Mouse (Mus musculus) limb, embryonic 13.5 days (tissue): ENCODE results near the gene Susd1. TPM values are rescaled to one million over a fixed set of nuclear protein-coding genes. Genes with fewer than 3 reads are reported as not detected.

Experiments used
- ATAC-seq: fragments of 200-750 bp; cut with Nextera tagmentation; 2 replicates; pipeline ENCODE4 v1.8.0; 2017; ENCODE audit warnings: low read depth, moderate number of reproducible peaks, moderate TSS enrichment; ENCODE audit not compliant: low FRiP score
- H3K27ac ChIP-seq: fragments of 300-500 bp; sonication (generic); 2 replicates; pipeline ENCODE4 v1.5.1; 2015; ENCODE audit warnings: inconsistent platforms, mild to moderate bottlenecking, moderate library complexity
- H3K27me3 ChIP-seq: fragments of 300-500 bp; sonication (generic); 2 replicates; pipeline ENCODE4 v1.6.1; 2015; ENCODE audit warnings: mild to moderate bottlenecking, inconsistent platforms
- H3K36me3 ChIP-seq: fragments of 300-500 bp; sonication (generic); 2 replicates; pipeline ENCODE4 v1.6.1; 2015; ENCODE audit warnings: inconsistent platforms, mild to moderate bottlenecking, moderate library complexity
- H3K4me1 ChIP-seq: fragments of 300-500 bp; sonication (generic); 2 replicates; pipeline ENCODE4 v1.6.1; 2015; ENCODE audit warnings: inconsistent platforms
- H3K4me2 ChIP-seq: fragments of 300-500 bp; sonication (generic); replicated peaks from 2 replicates; pipeline ENCODE4 v1.6.1; 2015; ENCODE audit warnings: inconsistent platforms, mild to moderate bottlenecking, moderate library complexity
- H3K4me3 ChIP-seq: fragments of 300-500 bp; sonication (generic); 2 replicates; pipeline ENCODE4 v1.5.1; 2015; ENCODE audit warnings: moderate library complexity, mild to moderate bottlenecking, inconsistent platforms
- H3K9ac ChIP-seq: fragments of 300-500 bp; sonication (generic); 2 replicates; pipeline ENCODE4 v1.6.1; 2015; ENCODE audit warnings: mild to moderate bottlenecking, inconsistent platforms
- H3K9me3 ChIP-seq: fragments of 300-500 bp; sonication (generic); 2 replicates; pipeline ENCODE4 v1.6.1; 2016; ENCODE audit warnings: inconsistent platforms
- WGBS: fragments of 180-500 bp; shearing (Covaris S2); methylation state at CpG from one replicate; pipeline ENCODE4 v1.1.7; 2015; 5-methylcytosine and 5-hydroxymethylcytosine counted together
- polyA plus RNA-seq: library from polyadenylated mRNA; unstranded; fragments of >200 nt; fragmentation: Nextera tagmentation; extraction: Ambion mirVana; gene quantifications from 2 replicates; pipeline ENCODE4 v1.2.1, GENCODE M21; 2015

Gene Susd1
- polyA plus RNA-seq, 1 experiment from 2014 or later = 1.8 TPM

- H3K27me3 ChIP-seq = no peaks in the 10 kb centered on the region
- peaks cover 9% of the 10 kb centered on the region for H3K4me1 ChIP-seq
- no peak overlapping the region for H3K4me2 ChIP-seq
- no peak overlapping the region for H3K4me3 ChIP-seq
- H3K9me3 ChIP-seq = no peaks in the 10 kb centered on the region
- WGBS = 56% methylated on average over 8 of the region's 8 CpGs
- H3K36me3 ChIP-seq = no peaks in the 10 kb centered on the region
- ATAC-seq = no peak
- H3K27ac ChIP-seq = no peak overlapping the region
- H3K9ac ChIP-seq = no peak overlapping the region
Measured at GRCm38 (mm10) chr4:59282699-59283487, 155.5 kb downstream of the Susd1 start.

DNA sequence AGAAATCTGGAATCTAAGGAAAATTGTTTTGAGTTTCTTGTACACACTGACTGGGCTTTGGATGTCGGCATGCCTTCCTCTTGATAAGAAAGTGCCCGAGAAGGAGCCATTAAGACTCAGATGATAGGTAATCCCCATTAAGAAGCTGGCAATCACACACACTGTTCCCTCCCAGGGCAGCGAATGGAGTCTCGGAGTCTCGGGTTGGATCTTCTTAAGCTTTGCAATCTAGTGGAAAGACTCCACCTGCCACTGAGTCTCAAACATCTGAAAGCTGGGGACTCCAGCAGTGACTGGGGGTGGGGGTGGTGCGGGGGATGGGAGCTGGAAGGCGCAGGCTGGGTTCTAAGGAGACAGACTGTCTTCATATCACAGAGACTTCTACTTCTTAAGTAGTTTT, 156.3 kb downstream of the Susd1 start:
- WGBS = 54% methylated on average over 7 of the region's 7 CpGs
- H3K9ac ChIP-seq = no peak overlapping the region

DNA sequence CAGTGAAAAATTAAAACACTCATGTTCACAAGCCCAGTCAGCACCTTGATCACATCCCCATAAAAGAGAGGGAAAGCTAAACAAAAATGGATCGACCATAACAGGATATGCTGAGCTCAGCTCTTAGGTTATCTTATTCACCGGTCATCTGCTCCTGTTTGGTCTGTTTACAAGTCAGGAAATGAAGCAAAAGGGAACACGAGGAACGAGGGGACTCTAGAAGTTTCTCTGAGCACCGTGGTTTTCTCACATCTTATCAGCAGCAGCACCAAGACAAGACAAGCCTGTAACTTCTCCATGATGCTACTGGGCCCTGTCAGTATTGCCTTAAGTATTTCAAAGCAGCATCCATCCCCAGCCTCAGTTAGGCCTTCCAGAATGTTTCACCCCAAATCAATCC, 157.6 kb downstream of the Susd1 start:
- no peak overlapping the region for H3K4me2 ChIP-seq
- ATAC-seq = no peak
- H3K4me1 ChIP-seq = peaks cover 4% of the 10 kb centered on the region
- H3K9ac ChIP-seq = no peak overlapping the region
- H3K27me3 ChIP-seq = no peaks in the 10 kb centered on the region
- WGBS = 78% methylated on average over 5 of the region's 5 CpGs
- H3K27ac ChIP-seq = no peak overlapping the region
- no peaks in the 10 kb centered on the region for H3K36me3 ChIP-seq
- H3K9me3 ChIP-seq = no peaks in the 10 kb centered on the region
- H3K4me3 ChIP-seq = no peak overlapping the region

More for the DNA sequence above, 156.3 kb downstream of the Susd1 start:
- no peak for ATAC-seq
- no peak overlapping the region for H3K4me3 ChIP-seq
- no peaks in the 10 kb centered on the region for H3K36me3 ChIP-seq
- H3K27ac ChIP-seq = no peak overlapping the region
- H3K4me1 ChIP-seq = peaks cover 9% of the 10 kb centered on the region
- no peaks in the 10 kb centered on the region for H3K27me3 ChIP-seq
- no peak overlapping the region for H3K4me2 ChIP-seq
- H3K9me3 ChIP-seq = no peaks in the 10 kb centered on the region

GRCm38 (mm10) chr4:59279111-59279510, 159.3 kb downstream of the Susd1 start:
- WGBS = 92% methylated on average over 5 of the region's 5 CpGs
- H3K4me2 ChIP-seq = no peak overlapping the region
- 0 out of 2 replicates have a peak, but pooled peaks cover 3% of the 10 kb centered on the region for H3K4me1 ChIP-seq

GRCm38 (mm10) chr4:59278410-59278809, 160.0 kb downstream of the Susd1 start:
- Histone ChIP-seq H3K27me3 (no peaks in the 10 kb centered on the region), H3K9me3 (no peaks in the 10 kb centered on the region), H3K4me1 (0 out of 2 replicates have a peak, but pooled peaks cover 7% of the 10 kb centered on the region), H3K27ac (no peak overlapping the region), H3K9ac (no peak overlapping the region), H3K4me3 (no peak overlapping the region), H3K36me3 (no peaks in the 10 kb centered on the region), H3K4me2 (no peak overlapping the region)
- ATAC-seq = no peak
- WGBS = 76% methylated on average over 7 of the region's 7 CpGs

More at GRCm38 (mm10) chr4:59279111-59279510, 159.3 kb downstream of the Susd1 start:
- Histone ChIP-seq H3K4me3 (no peak overlapping the region), H3K9me3 (no peaks in the 10 kb centered on the region), H3K9ac (no peak overlapping the region), H3K27ac (no peak overlapping the region), H3K36me3 (no peaks in the 10 kb centered on the region), H3K27me3 (no peaks in the 10 kb centered on the region)
- no peak for ATAC-seq

GRCm38 (mm10) chr4:59277958-59278357, 160.5 kb downstream of the Susd1 start:
- Histone ChIP-seq H3K4me1 (0 out of 2 replicates have a peak, but pooled peaks cover 7% of the 10 kb centered on the region), H3K9me3 (no peaks in the 10 kb centered on the region), H3K36me3 (no peaks in the 10 kb centered on the region), H3K27ac (no peak overlapping the region), H3K4me2 (no peak overlapping the region), H3K9ac (no peak overlapping the region), H3K4me3 (no peak overlapping the region), H3K27me3 (no peaks in the 10 kb centered on the region)
- 92% methylated on average over 9 of the region's 9 CpGs for WGBS
- ATAC-seq = no peak

DNA sequence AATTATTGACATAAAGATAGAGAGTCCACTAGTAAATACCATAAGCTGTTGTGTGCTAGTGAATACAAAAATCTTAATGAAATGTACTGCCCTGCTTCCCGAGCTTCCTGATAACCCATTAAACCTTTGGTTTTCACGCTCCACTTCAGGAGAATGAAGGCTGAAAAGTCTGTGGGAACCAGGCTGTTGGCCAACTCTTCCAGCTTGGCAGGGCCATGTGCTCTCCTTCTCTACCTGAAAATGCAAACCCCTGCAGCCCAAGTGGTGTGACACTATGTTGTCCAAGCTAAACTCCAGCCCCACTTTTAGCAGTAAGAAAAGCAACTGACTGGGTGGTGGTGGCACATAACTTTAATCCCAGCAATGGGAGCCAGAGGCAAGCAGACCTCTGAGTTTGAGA, 162.5 kb downstream of the Susd1 start:
- 0 out of 2 replicates have a peak, but pooled peaks cover 7% of the 10 kb centered on the region for H3K4me1 ChIP-seq
- H3K36me3 ChIP-seq = no peaks in the 10 kb centered on the region
- H3K27ac ChIP-seq = no peak overlapping the region
- ATAC-seq = no peak
- H3K4me2 ChIP-seq = no peak overlapping the region
- no peak overlapping the region for H3K4me3 ChIP-seq
- H3K9ac ChIP-seq = no peak overlapping the region
- H3K9me3 ChIP-seq = no peaks in the 10 kb centered on the region
- H3K27me3 ChIP-seq = no peaks in the 10 kb centered on the region
- 68% methylated on average over 2 of the region's 2 CpGs for WGBS

DNA sequence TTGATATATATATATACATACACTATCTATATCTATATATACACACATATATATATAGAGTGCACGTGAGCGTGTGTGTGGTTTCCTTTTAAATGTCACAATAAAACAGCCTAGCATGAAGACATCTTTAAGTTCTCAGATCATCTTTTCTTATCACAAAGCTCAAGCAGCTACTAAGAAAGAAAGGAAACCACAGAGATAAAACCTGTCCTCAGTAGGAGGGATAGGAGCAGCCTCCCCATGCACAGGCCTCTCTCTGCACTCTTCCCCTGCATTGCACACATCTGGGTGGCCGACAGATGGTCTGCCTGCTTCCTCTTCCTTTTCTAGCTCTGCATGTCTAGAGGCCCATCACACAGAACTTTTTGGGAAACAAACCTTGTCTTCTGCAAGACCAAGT, 162.9 kb downstream of the Susd1 start:
- WGBS = 86% methylated on average over 3 of the region's 3 CpGs
- Histone ChIP-seq H3K27ac (no peak overlapping the region), H3K27me3 (no peaks in the 10 kb centered on the region), H3K9ac (no peak overlapping the region), H3K4me2 (no peak overlapping the region), H3K9me3 (no peaks in the 10 kb centered on the region), H3K36me3 (no peaks in the 10 kb centered on the region), H3K4me3 (no peak overlapping the region), H3K4me1 (0 out of 2 replicates have a peak, but pooled peaks cover 7% of the 10 kb centered on the region)
- no peak for ATAC-seq

DNA sequence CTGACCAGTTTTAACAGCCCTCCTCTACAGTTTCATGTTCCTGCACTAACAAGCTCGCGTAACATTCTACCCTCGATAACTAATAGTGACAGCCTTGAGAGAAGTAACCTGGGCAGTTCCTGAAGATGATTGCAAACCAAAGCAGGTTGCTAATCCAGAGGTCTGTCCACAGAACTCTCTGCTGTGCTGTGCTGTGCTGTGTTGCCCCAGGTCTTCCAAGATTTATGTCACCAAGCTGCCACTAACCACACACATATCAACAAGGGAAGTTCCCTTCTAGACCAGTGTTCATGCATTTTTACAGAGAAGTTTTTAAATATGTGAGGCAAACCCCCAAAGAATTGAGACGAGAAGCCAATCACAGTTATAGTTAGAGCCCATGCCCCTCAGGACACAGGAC, 164.3 kb downstream of the Susd1 start:
- Histone ChIP-seq H3K4me2 (no peak overlapping the region), H3K4me3 (no peak overlapping the region), H3K27me3 (no peaks in the 10 kb centered on the region), H3K36me3 (no peaks in the 10 kb centered on the region), H3K9me3 (peaks cover 7% of the 10 kb centered on the region; the same call in 1 of the 2 replicates), H3K4me1 (0 out of 2 replicates have a peak, but pooled peaks cover 7% of the 10 kb centered on the region), H3K9ac (no peak overlapping the region), H3K27ac (no peak overlapping the region)
- 58% methylated on average over 4 of the region's 4 CpGs for WGBS
- ATAC-seq = no peak

GRCm38 (mm10) chr4:59273342-59273741, 165.1 kb downstream of the Susd1 start:
- Histone ChIP-seq H3K9me3 (peaks cover 15% of the 10 kb centered on the region; the same call in 1 of the 2 replicates), H3K27ac (no peak overlapping the region), H3K9ac (no peak overlapping the region), H3K36me3 (no peaks in the 10 kb centered on the region), H3K4me3 (no peak overlapping the region), H3K27me3 (no peaks in the 10 kb centered on the region), H3K4me1 (0 out of 2 replicates have a peak, but pooled peaks cover 7% of the 10 kb centered on the region), H3K4me2 (no peak overlapping the region)
- 13% methylated on average over 1 of the region's 1 CpGs for WGBS
- ATAC-seq = 0 out of 2 replicates have a peak, but pooled peaks have one; percentile 19

GRCm38 (mm10) chr4:59265631-59266030, 172.8 kb downstream of the Susd1 start:
- peaks cover 15% of the 10 kb centered on the region; the same call in 1 of the 2 replicates for H3K9me3 ChIP-seq
- H3K4me1 ChIP-seq = no peaks in the 10 kb centered on the region
- H3K4me2 ChIP-seq = no peak overlapping the region
- H3K36me3 ChIP-seq = no peaks in the 10 kb centered on the region
- H3K27ac ChIP-seq = no peak overlapping the region
- no peak overlapping the region for H3K9ac ChIP-seq
- ATAC-seq = no peak
- no peaks in the 10 kb centered on the region for H3K27me3 ChIP-seq
- WGBS = 83% methylated on average over 5 of the region's 5 CpGs
- no peak overlapping the region for H3K4me3 ChIP-seq

- no peak overlapping the region for H3K4me3 ChIP-seq
- H3K36me3 ChIP-seq = no peaks in the 10 kb centered on the region
- no peak overlapping the region for H3K27ac ChIP-seq
- no peak for ATAC-seq
- 84% methylated on average over 5 of the region's 5 CpGs for WGBS
- no peak overlapping the region for H3K9ac ChIP-seq
- no peak overlapping the region for H3K4me2 ChIP-seq
- H3K27me3 ChIP-seq = no peaks in the 10 kb centered on the region
- H3K4me1 ChIP-seq = no peaks in the 10 kb centered on the region
- H3K9me3 ChIP-seq = peaks cover 15% of the 10 kb centered on the region; the same call in 1 of the 2 replicates
Measured at GRCm38 (mm10) chr4:59265182-59265581, 173.3 kb downstream of the Susd1 start.
